Mouse (Mus musculus) kidney, embryonic 16.5 days (tissue): ENCODE data around the gene Camk1g. TPM values are rescaled to one million over a fixed set of nuclear protein-coding genes. Genes with fewer than 3 reads are reported as not detected.

ENCODE experiments used
- ATAC-seq: fragments of 200-750 bp; cut with Nextera tagmentation; 2 replicates; pipeline ENCODE4 v1.8.0; 2017; ENCODE audit warnings: moderate TSS enrichment; ENCODE audit not compliant: low FRiP score, low TSS enrichment
- H3K27ac ChIP-seq: fragments of 300-500 bp; sonication (generic); 2 replicates; pipeline ENCODE4 v1.5.1; 2014; ENCODE audit warnings: low read length
- H3K27me3 ChIP-seq: fragments of 300-500 bp; sonication (generic); 2 replicates; pipeline ENCODE4 v1.6.1; 2014; ENCODE audit warnings: low read length, control low read depth, mixed read lengths; ENCODE audit not compliant: insufficient read depth
- H3K36me3 ChIP-seq: fragments of 300-500 bp; sonication (generic); 2 replicates; pipeline ENCODE4 v1.6.1; 2014; ENCODE audit warnings: low read length, control low read depth, mixed read lengths; ENCODE audit not compliant: insufficient read depth
- H3K4me1 ChIP-seq: fragments of 300-500 bp; sonication (generic); 2 replicates; pipeline ENCODE4 v1.6.1; 2014; ENCODE audit warnings: low read length, control low read depth, mixed read lengths; ENCODE audit not compliant: insufficient read depth
- H3K4me2 ChIP-seq: fragments of 300-500 bp; sonication (generic); replicated peaks from 2 replicates; pipeline ENCODE4 v1.6.1; 2014; ENCODE audit warnings: low read depth, low read length
- H3K4me3 ChIP-seq: fragments of 300-500 bp; sonication (generic); 2 replicates; pipeline ENCODE4 v1.5.1; 2014; ENCODE audit warnings: mild to moderate bottlenecking, low read length
- H3K9ac ChIP-seq: fragments of 300-500 bp; sonication (generic); replicated peaks from 2 replicates; pipeline ENCODE4 v1.6.1; 2014; ENCODE audit warnings: low read length
- H3K9me3 ChIP-seq: fragments of 300-500 bp; sonication (generic); 2 replicates; pipeline ENCODE4 v1.6.1; 2016; ENCODE audit warnings: low read length, control low read depth
- WGBS: fragments of 180-500 bp; shearing (Covaris S2); extraction: QIAGEN DNeasy Blood & Tissue Kit; methylation state at CpG from one replicate; pipeline ENCODE4 v1.1.7; 2014; 5-methylcytosine and 5-hydroxymethylcytosine counted together
- polyA plus RNA-seq: library from polyadenylated mRNA; unstranded; fragments of >200 nt; fragmentation: Nextera tagmentation; extraction: Ambion mirVana; gene quantifications from 2 replicates; pipeline ENCODE4 v1.2.1, GENCODE M21; 2015

Gene Camk1g
- polyA plus RNA-seq, 1 experiment from 2014 or later: 16.2 TPM

DNA sequence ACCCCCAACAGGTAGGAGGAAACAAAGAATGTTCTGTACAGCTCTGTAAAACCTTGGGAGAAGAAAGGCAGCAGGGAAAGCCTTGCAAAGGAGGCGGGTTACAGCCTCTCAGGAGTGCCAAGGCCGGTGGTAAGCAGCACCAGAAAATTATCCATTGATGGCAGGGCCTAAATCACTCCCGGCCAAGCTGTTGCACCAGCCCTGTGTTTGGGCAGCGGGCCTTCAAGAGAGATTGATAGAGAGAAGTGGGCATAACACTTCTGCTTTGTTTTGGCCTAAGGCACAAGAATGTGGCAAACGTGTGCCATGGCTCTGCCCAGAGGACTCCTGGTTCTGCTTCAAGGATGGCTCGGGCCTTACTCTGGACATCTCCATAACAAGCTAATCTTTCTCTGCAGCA is 9.5 kb upstream of the Camk1g start:
- no peak overlapping the region for H3K4me3 ChIP-seq
- 72% methylated on average over 6 of the region's 6 CpGs for WGBS
- H3K27me3 ChIP-seq: no peaks in the 10 kb centered on the region
- no peak overlapping the region for H3K4me2 ChIP-seq
- H3K9me3 ChIP-seq: no peaks in the 10 kb centered on the region
- H3K4me1 ChIP-seq: peaks cover 7% of the 10 kb centered on the region
- ATAC-seq: no peak
- H3K27ac ChIP-seq: no peak overlapping the region
- H3K9ac ChIP-seq: no peak overlapping the region
- no peaks in the 10 kb centered on the region for H3K36me3 ChIP-seq

DNA sequence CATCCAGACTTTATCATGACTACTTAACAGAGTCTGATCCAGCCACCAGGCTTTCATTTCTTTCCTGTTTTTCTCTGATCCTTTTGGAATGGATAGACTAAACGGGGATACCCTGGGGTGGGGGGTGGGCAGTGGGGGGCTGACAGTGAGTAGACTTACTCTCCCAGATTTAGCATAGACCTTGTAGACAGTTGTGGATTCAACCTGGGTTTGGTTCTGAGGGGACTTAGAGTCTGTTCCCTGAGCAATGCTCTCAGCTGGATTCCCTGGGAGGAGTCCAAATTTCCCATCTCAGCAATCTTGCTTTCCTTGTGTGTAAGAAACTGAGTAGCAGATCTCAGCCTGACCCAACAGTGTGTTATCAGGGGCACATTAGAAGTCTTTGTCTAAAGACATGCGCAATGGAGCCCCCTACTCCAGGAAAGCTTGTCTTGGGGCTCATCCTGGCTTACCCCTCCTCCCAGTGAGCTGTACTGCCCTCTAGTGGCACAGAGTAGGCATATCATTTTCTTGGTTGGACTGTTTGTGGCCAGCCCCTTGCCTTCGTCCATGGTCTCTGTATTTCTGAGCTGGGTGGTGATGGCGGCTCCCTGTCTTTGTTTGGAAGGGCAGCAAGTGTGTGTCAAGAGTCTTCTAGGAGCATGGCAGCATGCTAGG is 6.5 kb upstream of the Camk1g start:
- no peaks in the 10 kb centered on the region for H3K4me1 ChIP-seq
- no peaks in the 10 kb centered on the region for H3K27me3 ChIP-seq
- H3K9ac ChIP-seq: no peak overlapping the region
- H3K4me3 ChIP-seq: no peak overlapping the region
- H3K9me3 ChIP-seq: no peaks in the 10 kb centered on the region
- no peaks in the 10 kb centered on the region for H3K36me3 ChIP-seq
- no peak overlapping the region for H3K27ac ChIP-seq
- H3K4me2 ChIP-seq: no peak overlapping the region
- ATAC-seq: peak; percentile 56
- 33% methylated on average over 4 of the region's 4 CpGs for WGBS

DNA sequence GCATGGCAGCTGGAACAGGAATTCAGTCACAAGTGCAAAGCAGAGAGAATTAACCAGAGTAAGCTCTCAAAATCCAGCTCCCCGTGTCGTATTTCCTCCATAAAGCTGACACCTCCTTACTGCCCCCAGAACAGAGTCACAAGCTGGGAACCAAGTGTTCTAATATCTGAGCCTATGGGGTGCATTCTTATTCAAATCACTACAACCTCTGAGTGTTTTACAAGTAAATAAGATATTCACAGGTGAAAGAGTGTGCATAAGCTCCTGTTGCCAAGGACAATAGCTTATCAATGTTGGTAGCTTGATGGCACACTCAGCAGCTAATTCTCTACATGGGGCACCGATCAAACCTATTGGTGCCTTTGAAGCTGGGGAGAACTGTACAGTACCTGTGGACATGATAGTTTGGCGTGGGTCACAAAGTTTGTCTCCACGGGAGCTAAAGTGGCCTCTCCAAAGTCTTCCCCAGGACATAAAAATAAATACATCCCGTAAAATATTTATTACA is 3.9 kb upstream of the Camk1g start:
- no peak overlapping the region for H3K27ac ChIP-seq
- no peak for ATAC-seq
- WGBS: 74% methylated on average over 6 of the region's 6 CpGs

DNA sequence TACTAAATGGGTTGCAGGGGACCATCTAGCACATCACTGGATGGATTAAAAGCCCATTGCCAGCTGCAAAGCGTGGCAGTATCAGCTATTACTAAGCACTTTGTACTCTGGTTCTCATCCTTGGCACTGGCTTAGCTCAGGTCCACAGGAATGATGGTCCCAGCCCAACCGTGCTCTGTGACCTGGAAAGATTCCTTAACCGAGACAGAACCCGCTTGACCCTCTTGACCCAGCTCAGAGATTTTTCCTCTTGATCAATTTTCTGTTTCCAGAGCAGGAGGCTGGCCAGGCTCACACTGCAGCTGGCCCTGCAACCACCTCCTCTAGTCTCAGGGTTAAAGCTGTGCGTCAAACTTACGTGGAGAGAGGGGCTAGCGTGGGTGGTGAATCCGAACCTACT is 1.0 kb downstream of the Camk1g start:
- ATAC-seq: no peak
- WGBS: 33% methylated on average over 8 of the region's 8 CpGs
- peaks cover 23% of the 10 kb centered on the region for H3K4me1 ChIP-seq

More for the DNA sequence above, 3.9 kb upstream of the Camk1g start:
- no peak overlapping the region for H3K4me2 ChIP-seq
- peaks cover 13% of the 10 kb centered on the region for H3K4me1 ChIP-seq
- H3K9me3 ChIP-seq: no peaks in the 10 kb centered on the region
- H3K4me3 ChIP-seq: no peak overlapping the region
- H3K27me3 ChIP-seq: no peaks in the 10 kb centered on the region
- no peak overlapping the region for H3K9ac ChIP-seq
- no peaks in the 10 kb centered on the region for H3K36me3 ChIP-seq

GRCm38 (mm10) chr1:193368055-193368454 is 2.0 kb downstream of the Camk1g start:
- H3K36me3 ChIP-seq: no peaks in the 10 kb centered on the region
- no peaks in the 10 kb centered on the region for H3K9me3 ChIP-seq
- H3K4me1 ChIP-seq: peaks cover 23% of the 10 kb centered on the region
- WGBS: 26% methylated on average over 10 of the region's 10 CpGs
- H3K4me2 ChIP-seq: peak overlapping the region; percentile 1
- H3K27ac ChIP-seq: no peak overlapping the region
- no peak overlapping the region for H3K4me3 ChIP-seq
- no peak overlapping the region for H3K9ac ChIP-seq
- ATAC-seq: peak; percentile 41; the same call in 1 of the 2 replicates
- H3K27me3 ChIP-seq: no peaks in the 10 kb centered on the region

More for the DNA sequence above, 1.0 kb downstream of the Camk1g start:
- H3K9ac ChIP-seq: peak overlapping the region; percentile 53
- H3K27ac ChIP-seq: no peak overlapping the region
- H3K27me3 ChIP-seq: no peaks in the 10 kb centered on the region
- no peaks in the 10 kb centered on the region for H3K9me3 ChIP-seq
- H3K4me3 ChIP-seq: peak overlapping the region; percentile 54
- H3K36me3 ChIP-seq: no peaks in the 10 kb centered on the region
- H3K4me2 ChIP-seq: peak overlapping the region; percentile 67

DNA sequence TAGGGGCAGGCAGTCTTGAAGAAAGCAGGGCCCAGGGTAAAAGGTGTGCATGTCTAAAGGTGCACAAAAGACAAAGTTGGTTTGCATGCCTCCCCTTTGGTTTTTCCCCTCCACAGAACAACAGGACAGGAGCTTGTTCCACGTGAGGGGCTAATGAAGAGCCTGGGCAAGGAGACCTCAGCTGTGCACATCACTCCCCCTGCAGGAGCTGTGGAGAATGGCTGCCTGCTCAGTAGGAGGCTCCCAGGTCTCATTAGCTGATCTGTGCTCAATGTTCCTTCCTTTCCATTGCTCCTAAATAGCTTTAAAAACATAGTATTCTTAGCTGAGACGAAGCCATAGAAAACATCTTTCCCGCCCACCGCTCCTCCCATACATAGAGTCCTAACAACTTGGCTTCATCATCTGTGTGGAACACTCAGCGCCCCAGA is 6.3 kb downstream of the Camk1g start:
- Histone ChIP-seq H3K36me3 (no peaks in the 10 kb centered on the region), H3K4me3 (no peak overlapping the region), H3K9me3 (no peaks in the 10 kb centered on the region), H3K27me3 (no peaks in the 10 kb centered on the region), H3K9ac (no peak overlapping the region), H3K4me2 (no peak overlapping the region), H3K27ac (no peak overlapping the region), H3K4me1 (peaks cover 16% of the 10 kb centered on the region)
- ATAC-seq: no peak
- WGBS: 64% methylated on average over 5 of the region's 5 CpGs

- Histone ChIP-seq H3K4me1 (0 out of 2 replicates have a peak, but pooled peaks cover 7% of the 10 kb centered on the region), H3K4me3 (no peak overlapping the region), H3K27me3 (no peaks in the 10 kb centered on the region), H3K27ac (no peak overlapping the region), H3K9ac (no peak overlapping the region), H3K9me3 (no peaks in the 10 kb centered on the region), H3K4me2 (no peak overlapping the region), H3K36me3 (no peaks in the 10 kb centered on the region)
- 77% methylated on average over 7 of the region's 7 CpGs for WGBS
- ATAC-seq: no peak
Measured at GRCm38 (mm10) chr1:193362078-193362477, 8.0 kb downstream of the Camk1g start.

DNA sequence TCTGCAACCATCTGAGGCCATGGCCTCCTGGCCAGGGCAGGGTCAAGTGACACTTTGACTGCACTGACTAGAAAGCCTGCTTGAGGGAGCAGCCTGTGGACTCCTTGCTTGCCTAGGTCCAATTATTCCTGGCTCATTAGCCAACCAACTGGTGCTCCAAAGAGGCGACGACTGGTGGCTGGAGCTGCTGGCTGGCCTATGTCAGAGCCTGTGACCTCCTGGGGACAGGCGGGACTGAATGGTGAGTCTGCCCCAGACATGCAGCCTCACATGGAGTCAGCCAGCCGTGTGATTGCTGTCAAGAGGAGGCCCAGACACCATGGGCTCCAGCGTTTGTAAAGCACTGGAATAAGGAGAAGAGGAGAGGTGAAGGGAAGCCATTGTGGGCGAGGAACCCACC is 8.9 kb downstream of the Camk1g start:
- WGBS: 30% methylated on average over 6 of the region's 6 CpGs
- ATAC-seq: peak; percentile 72; the same call in 1 of the 2 replicates
- no peak overlapping the region for H3K27ac ChIP-seq
- no peak overlapping the region for H3K4me2 ChIP-seq
- H3K9ac ChIP-seq: no peak overlapping the region
- 0 out of 2 replicates have a peak, but pooled peaks cover under 1% of the 10 kb centered on the region for H3K36me3 ChIP-seq
- H3K4me3 ChIP-seq: no peak overlapping the region
- 0 out of 2 replicates have a peak, but pooled peaks cover 7% of the 10 kb centered on the region for H3K4me1 ChIP-seq
- no peaks in the 10 kb centered on the region for H3K9me3 ChIP-seq
- H3K27me3 ChIP-seq: no peaks in the 10 kb centered on the region

GRCm38 (mm10) chr1:193359199-193359598 is 10.9 kb downstream of the Camk1g start:
- no peak overlapping the region for H3K27ac ChIP-seq
- H3K36me3 ChIP-seq: peaks cover 4% of the 10 kb centered on the region; the same call in 1 of the 2 replicates
- H3K4me2 ChIP-seq: no peak overlapping the region
- no peaks in the 10 kb centered on the region for H3K27me3 ChIP-seq
- no peaks in the 10 kb centered on the region for H3K9me3 ChIP-seq
- WGBS: 69% methylated on average over 3 of the region's 3 CpGs
- no peak overlapping the region for H3K4me3 ChIP-seq
- H3K4me1 ChIP-seq: 0 out of 2 replicates have a peak, but pooled peaks cover 7% of the 10 kb centered on the region
- H3K9ac ChIP-seq: no peak overlapping the region
- no peak for ATAC-seq

DNA sequence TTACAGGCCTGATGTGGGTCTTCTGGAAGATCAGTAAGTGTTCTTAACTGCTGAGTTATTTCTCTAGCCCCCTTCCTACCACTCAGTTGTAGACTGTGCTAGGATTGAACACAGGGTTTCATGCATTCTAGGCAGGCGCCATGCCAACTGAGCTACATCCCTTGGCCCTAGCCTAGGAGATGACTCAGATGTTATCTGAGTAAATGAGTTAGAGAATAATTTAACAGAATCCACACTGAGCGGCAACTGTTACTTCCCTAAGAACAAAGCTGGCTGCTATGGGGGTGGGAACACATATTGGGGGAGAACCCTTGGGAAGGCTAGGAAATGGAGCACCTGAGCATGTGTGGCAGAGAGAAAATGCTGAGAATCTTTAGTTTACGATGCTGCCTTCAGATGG is 18.5 kb downstream of the Camk1g start:
- no peaks in the 10 kb centered on the region for H3K4me1 ChIP-seq
- ATAC-seq: peak; percentile 54; the same call in 1 of the 2 replicates
- H3K4me2 ChIP-seq: no peak overlapping the region
- H3K9me3 ChIP-seq: no peaks in the 10 kb centered on the region
- H3K27ac ChIP-seq: no peak overlapping the region
- H3K4me3 ChIP-seq: no peak overlapping the region
- H3K9ac ChIP-seq: no peak overlapping the region
- 75% methylated on average over 3 of the region's 3 CpGs for WGBS
- H3K27me3 ChIP-seq: no peaks in the 10 kb centered on the region
- H3K36me3 ChIP-seq: peaks cover 12% of the 10 kb centered on the region
